Mouse (Mus musculus): ENCODE measurements around the gene C130074G19Rik. TPM values are rescaled to one million over a fixed set of nuclear protein-coding genes. Genes with fewer than 3 reads are reported as not detected.
A peak's percentile ranks its signal among the peaks of the same experiment; 100 is the strongest.

C130074G19Rik gene
- polyA plus RNA-seq, 1 experiment from 2014 or later: 2.0 TPM

- Histone ChIP-seq H3K27ac (ENCODE audit: low read length) (no peak overlapping the region), H3K9me3 (ENCODE audit: control insufficient read depth, low read length) (no peaks in the 10 kb centered on the region), H3K36me3 (ENCODE audit: control insufficient read depth, insufficient read depth, low read length) (peaks cover 2% of the 10 kb centered on the region; the same call in 1 of the 2 replicates), H3K4me1 (ENCODE audit: control insufficient read depth, insufficient read depth, low read length) (peaks cover 5% of the 10 kb centered on the region), H3K4me2 (ENCODE audit: low read depth, low read length) (no peak overlapping the region), H3K9ac (ENCODE audit: low read depth, low read length) (no peak overlapping the region), H3K27me3 (replicated peaks; ENCODE audit: control insufficient read depth, insufficient read depth, low read length) (no peaks in the 10 kb centered on the region), H3K4me3 (ENCODE audit: low read length) (no peak overlapping the region)
- WGBS: 66% methylated on average over 9 of the region's 9 CpGs
- 0 out of 2 replicates have a peak, but pooled peaks have one; percentile 27 for ATAC-seq
These were observed 25.5 kb upstream of the C130074G19Rik start for GRCm38 (mm10) chr1:184908558-184908957.

GRCm38 (mm10) chr1:184905904-184906745, 23.1 kb upstream of the C130074G19Rik start:
- no peaks in the 10 kb centered on the region for H3K9me3 ChIP-seq (ENCODE audit: control insufficient read depth, low read length)
- no peak overlapping the region for H3K4me2 ChIP-seq (ENCODE audit: low read depth, low read length)
- no peaks in the 10 kb centered on the region for H3K27me3 ChIP-seq (replicated peaks; ENCODE audit: control insufficient read depth, insufficient read depth, low read length)
- ATAC-seq: no peak
- no peaks in the 10 kb centered on the region; the same call in 1 of the 2 replicates for H3K4me1 ChIP-seq (ENCODE audit: control insufficient read depth, insufficient read depth, low read length)
- 0 out of 2 replicates have a peak, but pooled peaks cover 2% of the 10 kb centered on the region for H3K36me3 ChIP-seq (ENCODE audit: control insufficient read depth, insufficient read depth, low read length)
- no peak overlapping the region for H3K9ac ChIP-seq (ENCODE audit: low read depth, low read length)
- H3K27ac ChIP-seq (ENCODE audit: low read length): no peak overlapping the region
- 90% methylated on average over 12 of the region's 12 CpGs for WGBS
- H3K4me3 ChIP-seq (ENCODE audit: low read length): no peak overlapping the region

GRCm38 (mm10) chr1:184905371-184905770, 22.4 kb upstream of the C130074G19Rik start:
- no peaks in the 10 kb centered on the region for H3K27me3 ChIP-seq (replicated peaks; ENCODE audit: control insufficient read depth, insufficient read depth, low read length)
- ATAC-seq: no peak
- no peaks in the 10 kb centered on the region for H3K9me3 ChIP-seq (ENCODE audit: control insufficient read depth, low read length)
- H3K36me3 ChIP-seq (ENCODE audit: control insufficient read depth, insufficient read depth, low read length): 0 out of 2 replicates have a peak, but pooled peaks cover 2% of the 10 kb centered on the region
- 81% methylated on average over 19 of the region's 19 CpGs for WGBS
- H3K4me1 ChIP-seq (ENCODE audit: control insufficient read depth, insufficient read depth, low read length): no peaks in the 10 kb centered on the region
- no peak overlapping the region for H3K27ac ChIP-seq (ENCODE audit: low read length)
- H3K9ac ChIP-seq (ENCODE audit: low read depth, low read length): no peak overlapping the region
- H3K4me2 ChIP-seq (ENCODE audit: low read depth, low read length): no peak overlapping the region
- no peak overlapping the region for H3K4me3 ChIP-seq (ENCODE audit: low read length)

DNA sequence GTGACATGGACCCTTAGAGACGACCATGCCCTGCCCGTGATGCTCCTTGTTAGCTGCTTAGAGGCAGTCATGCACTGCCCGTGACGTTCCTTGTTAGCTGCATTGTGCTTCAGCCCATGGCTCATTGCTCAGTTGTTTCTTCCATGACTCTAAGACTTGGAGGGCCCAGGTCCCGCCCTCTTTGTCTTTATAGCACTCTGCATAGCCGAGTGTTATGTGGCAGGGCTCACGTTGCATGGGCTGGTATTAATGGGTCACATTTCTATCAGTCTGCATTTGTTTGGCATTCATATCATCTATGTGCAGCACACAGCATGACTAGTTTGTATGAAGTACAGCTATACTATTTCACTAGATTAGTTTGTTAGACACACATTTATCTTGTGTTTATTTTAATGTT, 20.7 kb upstream of the C130074G19Rik start:
- 0 out of 2 replicates have a peak, but pooled peaks cover 2% of the 10 kb centered on the region for H3K36me3 ChIP-seq (ENCODE audit: control insufficient read depth, insufficient read depth, low read length)
- no peak overlapping the region for H3K4me2 ChIP-seq (ENCODE audit: low read depth, low read length)
- H3K4me1 ChIP-seq (ENCODE audit: control insufficient read depth, insufficient read depth, low read length): no peaks in the 10 kb centered on the region
- H3K9me3 ChIP-seq (ENCODE audit: control insufficient read depth, low read length): no peaks in the 10 kb centered on the region
- no peak overlapping the region for H3K9ac ChIP-seq (ENCODE audit: low read depth, low read length)
- no peak for ATAC-seq
- H3K27me3 ChIP-seq (replicated peaks; ENCODE audit: control insufficient read depth, insufficient read depth, low read length): no peaks in the 10 kb centered on the region
- no peak overlapping the region for H3K27ac ChIP-seq (ENCODE audit: low read length)
- WGBS: 74% methylated on average over 7 of the region's 7 CpGs
- no peak overlapping the region for H3K4me3 ChIP-seq (ENCODE audit: low read length)

GRCm38 (mm10) chr1:184902886-184903285, 19.9 kb upstream of the C130074G19Rik start:
- 86% methylated on average over 7 of the region's 7 CpGs for WGBS
- no peak overlapping the region for H3K9ac ChIP-seq (ENCODE audit: low read depth, low read length)
- no peak for ATAC-seq

DNA sequence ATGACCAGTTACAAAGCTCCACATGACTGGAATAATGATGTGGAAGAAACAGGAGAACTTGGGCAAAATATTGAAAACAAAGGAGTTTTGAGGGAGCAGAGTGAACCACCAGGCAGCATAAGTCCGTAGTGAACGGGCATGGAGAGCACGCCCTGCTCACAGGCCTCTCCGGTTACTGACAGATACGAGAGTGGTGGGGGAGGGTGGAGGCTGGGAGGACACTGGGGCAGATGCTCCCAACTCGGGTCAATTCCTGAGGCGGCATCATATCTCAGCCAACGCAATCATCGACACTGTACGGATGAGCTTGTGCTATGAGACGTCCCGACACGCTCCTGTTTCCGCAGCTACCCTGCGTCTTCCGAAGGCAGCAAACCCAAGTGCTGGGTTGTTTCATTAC, 14.3 kb upstream of the C130074G19Rik start:
- Histone ChIP-seq H3K9ac (ENCODE audit: low read depth, low read length) (no peak overlapping the region), H3K9me3 (ENCODE audit: control insufficient read depth, low read length) (no peaks in the 10 kb centered on the region), H3K4me3 (ENCODE audit: low read length) (no peak overlapping the region), H3K4me1 (ENCODE audit: control insufficient read depth, insufficient read depth, low read length) (no peaks in the 10 kb centered on the region), H3K4me2 (ENCODE audit: low read depth, low read length) (no peak overlapping the region), H3K27me3 (replicated peaks; ENCODE audit: control insufficient read depth, insufficient read depth, low read length) (no peaks in the 10 kb centered on the region), H3K27ac (ENCODE audit: low read length) (no peak overlapping the region), H3K36me3 (ENCODE audit: control insufficient read depth, insufficient read depth, low read length) (no peaks in the 10 kb centered on the region; the same call in 1 of the 2 replicates)
- WGBS: 84% methylated on average over 16 of the region's 16 CpGs
- ATAC-seq: no peak

More at GRCm38 (mm10) chr1:184902886-184903285, 19.9 kb upstream of the C130074G19Rik start:
- no peak overlapping the region for H3K27ac ChIP-seq (ENCODE audit: low read length)
- no peak overlapping the region for H3K4me2 ChIP-seq (ENCODE audit: low read depth, low read length)
- H3K36me3 ChIP-seq (ENCODE audit: control insufficient read depth, insufficient read depth, low read length): 0 out of 2 replicates have a peak, but pooled peaks cover 2% of the 10 kb centered on the region
- H3K4me3 ChIP-seq (ENCODE audit: low read length): no peak overlapping the region
- H3K27me3 ChIP-seq (replicated peaks; ENCODE audit: control insufficient read depth, insufficient read depth, low read length): no peaks in the 10 kb centered on the region
- H3K9me3 ChIP-seq (ENCODE audit: control insufficient read depth, low read length): no peaks in the 10 kb centered on the region
- no peaks in the 10 kb centered on the region for H3K4me1 ChIP-seq (ENCODE audit: control insufficient read depth, insufficient read depth, low read length)

DNA sequence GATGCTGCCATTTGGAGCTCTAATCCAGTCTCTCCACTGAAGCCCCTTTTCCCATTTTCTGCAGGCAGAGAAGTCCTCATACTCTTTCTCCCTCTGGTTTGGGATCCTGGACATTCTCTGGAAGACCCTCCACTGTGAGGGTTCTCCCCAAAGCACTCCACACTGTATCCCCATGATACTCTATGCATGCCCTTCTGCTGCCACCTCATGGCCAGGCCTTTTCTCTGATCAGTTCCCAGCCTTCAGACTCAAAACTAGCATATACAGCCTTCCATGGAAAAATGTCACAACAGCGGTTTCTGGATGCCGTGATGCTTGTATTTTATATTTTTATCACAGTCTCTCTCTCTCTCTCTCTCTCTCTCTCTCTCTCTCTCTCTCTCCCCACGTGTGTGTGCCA, 9.0 kb upstream of the C130074G19Rik start:
- H3K36me3 ChIP-seq (ENCODE audit: control insufficient read depth, insufficient read depth, low read length): no peaks in the 10 kb centered on the region
- no peak overlapping the region for H3K27ac ChIP-seq (ENCODE audit: low read length)
- no peak for ATAC-seq
- H3K4me3 ChIP-seq (ENCODE audit: low read length): no peak overlapping the region
- WGBS: 78% methylated on average over 3 of the region's 3 CpGs
- H3K9ac ChIP-seq (ENCODE audit: low read depth, low read length): no peak overlapping the region
- H3K4me2 ChIP-seq (ENCODE audit: low read depth, low read length): no peak overlapping the region
- H3K27me3 ChIP-seq (replicated peaks; ENCODE audit: control insufficient read depth, insufficient read depth, low read length): no peaks in the 10 kb centered on the region
- no peaks in the 10 kb centered on the region for H3K4me1 ChIP-seq (ENCODE audit: control insufficient read depth, insufficient read depth, low read length)
- H3K9me3 ChIP-seq (ENCODE audit: control insufficient read depth, low read length): no peaks in the 10 kb centered on the region

- no peak overlapping the region for H3K9ac ChIP-seq (ENCODE audit: low read depth, low read length)
- H3K4me1 ChIP-seq (ENCODE audit: control insufficient read depth, insufficient read depth, low read length): no peaks in the 10 kb centered on the region
- H3K27me3 ChIP-seq (replicated peaks; ENCODE audit: control insufficient read depth, insufficient read depth, low read length): no peaks in the 10 kb centered on the region
- H3K4me2 ChIP-seq (ENCODE audit: low read depth, low read length): no peak overlapping the region
- H3K9me3 ChIP-seq (ENCODE audit: control insufficient read depth, low read length): no peaks in the 10 kb centered on the region
- WGBS: 85% methylated on average over 6 of the region's 6 CpGs
- no peak overlapping the region for H3K4me3 ChIP-seq (ENCODE audit: low read length)
- no peak overlapping the region for H3K27ac ChIP-seq (ENCODE audit: low read length)
- no peaks in the 10 kb centered on the region for H3K36me3 ChIP-seq (ENCODE audit: control insufficient read depth, insufficient read depth, low read length)
- no peak for ATAC-seq
These were observed 6.4 kb upstream of the C130074G19Rik start for GRCm38 (mm10) chr1:184889454-184889853.

DNA sequence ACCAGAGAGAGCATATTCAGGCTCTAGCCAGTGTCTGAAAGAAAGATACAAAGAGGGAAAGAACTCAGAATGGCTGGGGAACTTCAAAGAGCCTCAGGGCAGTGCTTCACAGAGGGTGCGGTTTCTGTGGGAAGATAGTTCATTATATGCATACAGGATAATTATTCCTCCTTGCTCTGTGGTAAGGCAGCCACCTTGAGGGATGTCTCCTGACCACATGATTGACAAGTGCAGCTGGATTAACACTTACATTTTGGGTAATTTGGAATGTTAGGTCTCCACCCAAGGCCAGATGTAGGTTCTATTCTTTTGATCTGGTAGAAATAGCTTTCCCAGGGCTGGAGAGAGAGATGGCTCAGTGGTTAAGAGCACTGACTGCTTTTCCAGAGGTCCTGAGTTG, 3.1 kb upstream of the C130074G19Rik start:
- Histone ChIP-seq H3K4me3 (ENCODE audit: low read length) (no peak overlapping the region), H3K4me2 (ENCODE audit: low read depth, low read length) (no peak overlapping the region), H3K9ac (ENCODE audit: low read depth, low read length) (no peak overlapping the region), H3K27ac (ENCODE audit: low read length) (no peak overlapping the region), H3K4me1 (ENCODE audit: control insufficient read depth, insufficient read depth, low read length) (peaks cover 3% of the 10 kb centered on the region; the same call in 1 of the 2 replicates), H3K27me3 (replicated peaks; ENCODE audit: control insufficient read depth, insufficient read depth, low read length) (peaks cover 9% of the 10 kb centered on the region), H3K9me3 (ENCODE audit: control insufficient read depth, low read length) (no peaks in the 10 kb centered on the region), H3K36me3 (ENCODE audit: control insufficient read depth, insufficient read depth, low read length) (no peaks in the 10 kb centered on the region)
- 88% methylated on average over 1 of the region's 1 CpGs for WGBS
- ATAC-seq: no peak
